Mouse (Mus musculus) right cerebral cortex, postnatal 14 days (tissue): ENCODE measurements at regions not wholly inside any gene's neighbourhood (a gene's known extent, or its start where the extent isn't known, plus 50 kb on each side); places are given as distances from the start of the nearest gene placed in this dataset.

ENCODE experiments used
- DNase-seq: peaks from one replicate; pipeline ENCODE4 v3.0.0; 2022

DNA sequence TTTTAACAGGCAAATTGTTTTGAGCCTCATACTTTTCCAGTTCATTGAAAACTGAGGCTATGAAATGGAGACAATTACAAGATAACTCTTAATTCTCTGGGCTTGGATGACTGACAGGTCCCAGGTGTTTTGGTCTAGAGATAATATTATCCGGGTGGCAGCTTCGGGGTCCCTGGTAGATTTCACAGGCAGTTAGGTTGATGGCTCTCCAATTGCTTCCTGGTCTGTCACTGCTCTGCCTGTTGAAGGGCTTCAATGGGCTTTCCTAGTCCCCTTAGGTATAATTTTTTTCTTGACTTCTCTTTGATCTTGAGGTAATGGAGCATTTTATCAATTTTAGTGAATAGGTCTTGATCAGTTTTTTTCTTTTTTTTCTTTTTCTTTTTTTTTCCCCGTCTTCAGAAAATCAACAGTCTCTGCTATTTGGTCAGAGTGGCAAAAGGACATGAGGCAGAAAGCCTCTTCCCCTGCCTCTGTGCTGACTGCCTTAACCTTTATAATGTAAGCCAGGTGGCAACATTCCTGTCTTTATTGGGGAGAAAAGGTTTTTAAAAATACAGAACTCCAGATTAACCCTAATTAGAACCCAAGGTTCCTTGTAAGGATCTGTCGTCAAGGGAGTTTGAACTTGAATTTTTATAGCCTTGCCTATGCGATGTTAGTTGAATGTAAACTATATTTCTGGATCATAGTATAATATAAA is 896.0 kb upstream of the Flrt2 start:
- DNase-seq, result no peak

DNA sequence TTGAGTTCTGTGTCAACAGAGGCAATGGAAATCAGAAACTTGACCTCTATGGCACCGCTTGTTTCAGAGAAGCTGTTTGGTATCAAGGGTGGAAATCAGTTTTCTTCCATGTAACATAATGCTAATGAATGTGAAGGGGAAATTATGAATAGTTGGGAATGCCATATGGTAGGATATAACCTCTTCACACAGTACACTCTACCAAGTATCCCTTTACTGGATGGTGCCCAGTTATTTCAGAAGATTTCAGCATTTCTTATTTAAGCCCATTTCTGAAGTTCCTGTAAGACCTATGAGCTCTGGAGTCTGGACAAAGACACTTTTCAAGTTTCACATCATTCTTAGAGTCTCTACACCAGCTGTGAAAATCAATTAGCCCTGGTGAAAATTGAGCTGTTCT is 887.3 kb upstream of the Flrt2 start:
- no peak for DNase-seq

DNA sequence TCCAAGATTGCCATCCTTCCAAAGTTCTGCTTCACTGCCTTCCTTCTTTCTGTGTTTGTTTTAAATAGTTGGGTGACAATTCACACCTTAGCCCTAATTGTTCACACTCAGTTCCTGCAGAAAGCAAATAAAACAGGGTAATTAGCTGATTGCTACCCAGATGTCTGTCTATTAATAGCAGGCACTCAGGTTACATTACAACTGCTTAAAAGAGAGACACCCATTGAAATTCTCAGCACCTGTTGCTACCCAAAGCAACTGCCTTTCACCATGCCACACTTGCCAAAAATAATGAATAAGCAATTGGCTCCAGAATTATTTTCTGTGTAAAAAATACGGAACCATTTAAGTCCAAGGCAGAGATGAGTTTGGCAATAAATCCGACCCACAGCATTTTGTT is 860.6 kb upstream of the Flrt2 start:
- DNase-seq, result no peak

DNA sequence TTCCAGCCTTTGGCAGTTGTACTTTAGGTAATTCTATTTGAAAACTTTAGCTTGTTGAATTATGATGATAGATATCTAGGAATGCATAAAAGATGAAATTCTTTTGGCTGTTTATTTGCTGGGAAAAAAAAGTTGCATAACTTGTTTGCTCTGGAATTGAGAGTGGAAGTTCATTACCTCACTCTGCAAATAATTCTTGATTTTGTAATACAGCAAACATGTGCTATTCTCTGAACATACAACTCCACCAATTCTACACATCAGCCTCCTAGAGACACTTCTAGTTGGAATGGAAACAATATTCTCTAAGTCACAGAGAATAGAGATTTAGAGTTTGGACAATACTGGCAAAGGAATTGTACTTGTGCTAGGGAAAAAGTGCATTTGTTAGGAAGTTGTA is 829.3 kb upstream of the Flrt2 start:
- no peak for DNase-seq

DNA sequence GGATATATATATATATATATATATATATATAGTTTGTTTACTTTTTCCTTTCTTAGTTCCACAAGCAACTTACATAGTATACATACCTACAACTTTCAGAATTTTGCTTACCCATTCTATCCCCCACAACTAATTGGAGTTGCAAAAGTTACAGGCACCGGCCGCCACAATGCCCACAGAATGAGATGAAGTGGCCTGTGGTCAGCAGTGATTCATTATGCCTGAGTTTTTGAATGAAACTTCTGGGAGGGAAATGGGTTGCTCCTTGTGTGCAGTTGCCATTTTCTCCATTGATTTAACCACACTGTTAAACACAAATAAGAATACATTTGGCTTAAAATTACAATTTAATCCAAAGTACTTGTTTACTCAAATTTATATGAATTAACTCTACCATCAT is 781.2 kb upstream of the Flrt2 start:
- no peak for DNase-seq

DNA sequence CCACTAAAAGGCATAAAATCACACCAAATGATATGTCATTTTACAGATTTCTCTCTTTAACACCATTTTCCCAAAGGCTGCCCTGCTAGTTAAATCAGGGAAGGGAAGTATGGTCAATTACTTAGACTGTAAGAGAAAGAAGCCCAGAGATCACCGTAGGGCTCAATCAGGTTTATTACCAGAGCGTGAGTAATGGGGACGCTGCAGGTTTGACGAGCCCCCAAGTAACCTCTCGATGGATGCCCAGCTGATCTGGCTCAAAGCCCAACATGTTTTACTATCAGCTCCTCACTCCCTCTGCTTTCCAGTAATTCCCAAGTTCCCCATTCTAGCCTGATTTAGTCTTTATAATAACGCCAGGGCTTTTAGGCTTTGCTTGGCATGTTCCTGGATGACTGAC is 749.0 kb upstream of the Flrt2 start:
- DNase-seq, result no peak
